In the genomic region with DNA sequence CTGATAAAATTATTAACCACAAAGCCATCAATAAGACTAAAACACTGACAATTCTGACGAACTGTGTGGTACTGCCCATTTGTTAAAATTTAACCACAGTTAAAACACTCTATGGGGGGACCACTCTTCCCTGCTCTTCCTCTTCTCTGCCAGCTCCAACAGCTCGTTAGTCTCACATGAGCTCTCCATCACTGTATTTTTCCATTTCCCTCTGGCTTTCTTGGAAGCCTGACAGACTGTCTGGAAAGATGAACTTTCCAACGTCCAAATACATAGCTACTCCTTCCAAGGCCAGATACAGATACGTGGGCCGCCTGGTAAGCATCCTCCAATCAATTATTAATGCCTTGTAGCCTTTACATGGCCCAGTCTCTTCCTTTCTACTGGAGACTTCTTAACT, we compare ENCODE assay signal across 14 mouse cellular contexts. TPM values are rescaled to one million over a fixed set of nuclear protein-coding genes. Genes with fewer than 3 reads are reported as not detected.
DNase-seq lines count a peak whose midpoint lies in the region; ATAC-seq and TF ChIP-seq lines count a peak whose summit lies in the region.
"Had no signal": no experiment of that assay in that cellular context is flagged by ENCODE, and none has a peak within 500 bp of the region (broad histone marks: within the 10 kb centered on the region; RNA-seq: fewer than 3 reads in every experiment).

No protein-coding gene starts in this region.

- no peak overlapping the region for H3K9ac ChIP-seq in intestine, embryonic 16.5 days (ENCODE audit: low read depth, low read length)
- no peak overlapping the region for H3K9ac ChIP-seq in intestine, postnatal 0 days (ENCODE audit: low read depth, low read length)
- H3K9ac ChIP-seq: liver, embryonic 15.5 days; neural tube, embryonic 15.5 days had no signal

- peaks cover 6% of the 10 kb centered on the region for H3K4me1 ChIP-seq in intestine, embryonic 16.5 days (ENCODE audit: control insufficient read depth, insufficient read depth, low read length)
- H3K4me1 ChIP-seq in intestine, postnatal 0 days (replicated peaks; ENCODE audit: control insufficient read depth, insufficient read depth, low read length): no peaks in the 10 kb centered on the region; the same call in 1 of the 2 replicates

- no peak overlapping the region for H3K4me3 ChIP-seq in intestine, embryonic 16.5 days (ENCODE audit: low read length)
- no peak overlapping the region for H3K4me3 ChIP-seq in intestine, postnatal 0 days (ENCODE audit: low read depth, low read length)
- H3K4me3 ChIP-seq: left cerebral cortex, adult 2 months; liver, embryonic 15.5 days; neural tube, embryonic 15.5 days had no signal

- peak; percentile 21; the same call in 1 of the 2 replicates for ATAC-seq in intestine, embryonic 16.5 days
- ATAC-seq in intestine, postnatal 0 days: no peak

- 38% methylated on average over 5 of the region's 5 CpGs for WGBS in intestine, embryonic 16.5 days
- 24% methylated on average over 5 of the region's 5 CpGs for WGBS in intestine, postnatal 0 days

- no peaks in the 10 kb centered on the region for H3K36me3 ChIP-seq in intestine, embryonic 16.5 days (ENCODE audit: control insufficient read depth, insufficient read depth, low read length)
- H3K36me3 ChIP-seq in intestine, postnatal 0 days (ENCODE audit: control insufficient read depth, insufficient read depth): no peaks in the 10 kb centered on the region
- H3K36me3 ChIP-seq: neural tube, embryonic 15.5 days had no signal

- H3K27ac ChIP-seq in intestine, embryonic 16.5 days (ENCODE audit: low read length): no peak overlapping the region
- no peak overlapping the region for H3K27ac ChIP-seq in intestine, postnatal 0 days (ENCODE audit: low read depth, low read length)
- H3K27ac ChIP-seq: left cerebral cortex, adult 2 months; liver, embryonic 15.5 days; neural tube, embryonic 15.5 days had no signal

- H3K27me3 ChIP-seq in intestine, embryonic 16.5 days (replicated peaks; ENCODE audit: control insufficient read depth, insufficient read depth, low read length): no peaks in the 10 kb centered on the region
- H3K27me3 ChIP-seq in intestine, postnatal 0 days (replicated peaks; ENCODE audit: control insufficient read depth, insufficient read depth, low read length): no peaks in the 10 kb centered on the region
- H3K27me3 ChIP-seq: liver, embryonic 15.5 days; neural tube, embryonic 15.5 days had no signal

- no peak overlapping the region for H3K4me2 ChIP-seq in intestine, embryonic 16.5 days (ENCODE audit: low read depth, low read length)
- H3K4me2 ChIP-seq in intestine, postnatal 0 days (replicated peaks; ENCODE audit: low read depth): no peak overlapping the region
- H3K4me2 ChIP-seq: liver, embryonic 15.5 days; neural tube, embryonic 15.5 days had no signal

- TF ChIP-seq CTCF in intestine, postnatal 0 days (IDR thresholded peaks at IDR 0.05; ENCODE audit: low read depth): no peak

- peak; percentile 63 for DNase-seq in adrenal gland, adult 2 months
- DNase-seq in adrenal gland, adult 8-10 months: no peak
- DNase-seq in adipocyte (ENCODE audit: low spot score): peak; percentile 67
- peak; percentile 27 to 70 for DNase-seq in kidney, postnatal 36 days
- DNase-seq in spleen, adult 12 weeks (ENCODE audit: low spot score): no peak
- DNase-seq in B cell, adult 2 months: no peak
- DNase-seq: midbrain, embryonic 14.5 days; right cerebral cortex, postnatal 4 days; thymus, adult 18-20 months had no signal

- no peaks in the 10 kb centered on the region for H3K9me3 ChIP-seq in intestine, embryonic 16.5 days (ENCODE audit: control insufficient read depth, low read length)
- no peaks in the 10 kb centered on the region for H3K9me3 ChIP-seq in intestine, postnatal 0 days (ENCODE audit: control insufficient read depth)
- H3K9me3 ChIP-seq: liver, embryonic 15.5 days; neural tube, embryonic 15.5 days had no signal

RNA-seq across cellular contexts. Expression of a gene that starts 38.3 kb away (rescaled TPM):
- 10 to 100 TPM; 21.1 to 24.2 TPM for total RNA-seq in adrenal gland, adult 2 months (2021)
- polyA plus RNA-seq in adrenal gland, adult 2 months (2012; rRNA removed): 6.8 and 11.5 TPM in 2 replicates
- total RNA-seq in adrenal gland, adult 8-10 months (2022): 10 to 100 TPM; 11.2 to 17.4 (median 15.0) TPM
- polyA plus RNA-seq in intestine, embryonic 16.5 days (2015; fragmentation: Nextera tagmentation; extraction: Ambion mirVana): 48.2 and 61.4 TPM in 2 replicates
- 57.5 and 59.5 TPM in 2 replicates for polyA plus RNA-seq in intestine, postnatal 0 days (2015; fragmentation: Nextera tagmentation; extraction: Ambion mirVana)

Comparison
In these comparisons a context has a peak if more than half of its experiments do, and no peak if none do; other contexts are left out.
1. DNase-seq: peak in adrenal gland, adult 2 months (single experiment), adipocyte (single experiment) and kidney, postnatal 36 days (2 of 2); none in adrenal gland, adult 8-10 months (single experiment), spleen, adult 12 weeks (single experiment) and B cell, adult 2 months (0 of 2).